Mouse (Mus musculus): ENCODE measurements around the gene Hist1h2an. TPM values are rescaled to one million over a fixed set of nuclear protein-coding genes. Genes with fewer than 3 reads are reported as not detected.
A peak's percentile ranks its signal among the peaks of the same experiment; 100 is the strongest.
"Not testable (repeated sequence)": the region's sequence is repeated elsewhere in the genome, so short reads cannot be mapped to it uniquely, and the experiment has no call there.

Hist1h2an gene
- polyA plus RNA-seq, 1 experiment from 2014 or later = 9.9 TPM

- Histone ChIP-seq H3K27ac (peak within 1 kb of the TSS; percentile 93), H3K4me3 (peak within 1 kb of the TSS; percentile 61), H3K4me1 (peaks cover 24% of the 10 kb centered on the region), H3K36me3 (no peaks in the 10 kb centered on the region), H3K9me3 (replicated peaks) (no peaks in the 10 kb centered on the region), H3K27me3 (ENCODE audit: low read depth, poor library complexity, severe bottlenecking) (no peaks in the 10 kb centered on the region)
- DNase-seq (ENCODE audit: low spot score) = peak; percentile 88
- under 1% methylated on average over 44 of the region's 44 CpGs for WGBS
Observed at GRCm38 (mm10) chr13:21779767-21780731, 7.0 kb downstream of the Hist1h2an start, which contains the start of gene Hist1h1b. TSS of gene Hist1h1b (minus strand) at chr13:21780625.

- peaks cover 19% of the 10 kb centered on the region for H3K4me1 ChIP-seq
- H3K27me3 ChIP-seq (ENCODE audit: low read depth, poor library complexity, severe bottlenecking) = no peaks in the 10 kb centered on the region
- DNase-seq (ENCODE audit: low spot score) = peak; percentile 79
- H3K4me3 ChIP-seq = peak overlapping the region; percentile 61
- H3K36me3 ChIP-seq = no peaks in the 10 kb centered on the region
- peak overlapping the region; percentile 93 for H3K27ac ChIP-seq
- WGBS = 8% methylated on average over 33 of the region's 33 CpGs
- no peaks in the 10 kb centered on the region for H3K9me3 ChIP-seq (replicated peaks)
Observed at GRCm38 (mm10) chr13:21778814-21779766, 7.9 kb downstream of the Hist1h2an start.

- H3K36me3 ChIP-seq = no peaks in the 10 kb centered on the region
- peak overlapping the region; percentile 55; the same call in 1 of the 2 replicates for H3K4me3 ChIP-seq
- no peak for DNase-seq (ENCODE audit: low spot score)
- H3K27ac ChIP-seq = peak overlapping the region; percentile 36; the same call in 1 of the 2 replicates
- no peaks in the 10 kb centered on the region for H3K27me3 ChIP-seq (ENCODE audit: low read depth, poor library complexity, severe bottlenecking)
- H3K9me3 ChIP-seq (replicated peaks) = no peaks in the 10 kb centered on the region
- H3K4me1 ChIP-seq = peaks cover 24% of the 10 kb centered on the region
- 86% methylated on average over 1 of the region's 1 CpGs for WGBS
Observed at GRCm38 (mm10) chr13:21755707-21756106, 31.3 kb downstream of the Hist1h2an start.

GRCm38 (mm10) chr13:21754294-21755001 lies 32.6 kb downstream of the Hist1h2an start:
- Histone ChIP-seq H3K27ac (peak overlapping the region; percentile 87), H3K4me3 (peak overlapping the region; percentile 55), H3K4me1 (peaks cover 24% of the 10 kb centered on the region)
- H3K27me3 ChIP-seq (ENCODE audit: low read depth, poor library complexity, severe bottlenecking); H3K9me3 ChIP-seq (replicated peaks); DNase-seq (ENCODE audit: low spot score); H3K36me3 ChIP-seq: not testable (repeated sequence)
- 2% methylated on average over 13 of the region's 26 CpGs for WGBS

- not testable (repeated sequence) for H3K9me3 ChIP-seq (replicated peaks); H3K36me3 ChIP-seq; H3K27me3 ChIP-seq (ENCODE audit: low read depth, poor library complexity, severe bottlenecking)
- Histone ChIP-seq H3K27ac (peak within 1 kb of the TSS; percentile 92), H3K4me3 (peak within 1 kb of the TSS; percentile 55), H3K4me1 (peaks cover 24% of the 10 kb centered on the region)
- DNase-seq (ENCODE audit: low spot score) = peak; percentile 80
- 0% methylated on average over 49 of the region's 50 CpGs for WGBS
Observed at GRCm38 (mm10) chr13:21753524-21754285, 33.3 kb downstream of the Hist1h2an start, which contains the start of the genes Hist1h2ak and Hist1h2bn. TSS of gene Hist1h2ak (minus strand) at chr13:21753827. TSS of gene Hist1h2bn (plus strand) at chr13:21754123.

- Histone ChIP-seq H3K27me3 (ENCODE audit: low read depth, poor library complexity, severe bottlenecking) (no peaks in the 10 kb centered on the region), H3K4me3 (peak overlapping the region; percentile 55), H3K36me3 (no peaks in the 10 kb centered on the region), H3K4me1 (peaks cover 24% of the 10 kb centered on the region), H3K27ac (peak overlapping the region; percentile 92), H3K9me3 (replicated peaks) (no peaks in the 10 kb centered on the region)
- no peak for DNase-seq (ENCODE audit: low spot score)
- WGBS = 5% methylated on average over 10 of the region's 10 CpGs
Observed at GRCm38 (mm10) chr13:21753051-21753523, 33.9 kb downstream of the Hist1h2an start.

GRCm38 (mm10) chr13:21752356-21752755 lies 34.7 kb downstream of the Hist1h2an start:
- Histone ChIP-seq H3K4me1 (peaks cover 27% of the 10 kb centered on the region), H3K36me3 (no peaks in the 10 kb centered on the region), H3K4me3 (peak overlapping the region; percentile 55), H3K27me3 (ENCODE audit: low read depth, poor library complexity, severe bottlenecking) (no peaks in the 10 kb centered on the region), H3K9me3 (replicated peaks) (no peaks in the 10 kb centered on the region), H3K27ac (peak overlapping the region; percentile 92)
- DNase-seq (ENCODE audit: low spot score) = peak; percentile 40
- WGBS = 38% methylated on average over 3 of the region's 3 CpGs

- 84% methylated on average over 3 of the region's 3 CpGs for WGBS
- peak overlapping the region; percentile 55; the same call in 1 of the 2 replicates for H3K4me3 ChIP-seq
- H3K4me1 ChIP-seq = peaks cover 27% of the 10 kb centered on the region
- H3K9me3 ChIP-seq (replicated peaks) = no peaks in the 10 kb centered on the region
- peak overlapping the region; percentile 92 for H3K27ac ChIP-seq
- DNase-seq (ENCODE audit: low spot score) = no peak
- no peaks in the 10 kb centered on the region for H3K27me3 ChIP-seq (ENCODE audit: low read depth, poor library complexity, severe bottlenecking)
- H3K36me3 ChIP-seq = no peaks in the 10 kb centered on the region
Observed at GRCm38 (mm10) chr13:21751827-21752226, 35.2 kb downstream of the Hist1h2an start.

GRCm38 (mm10) chr13:21751417-21751816 lies 35.6 kb downstream of the Hist1h2an start:
- H3K4me1 ChIP-seq = peaks cover 27% of the 10 kb centered on the region
- no peaks in the 10 kb centered on the region for H3K27me3 ChIP-seq (ENCODE audit: low read depth, poor library complexity, severe bottlenecking)
- no peaks in the 10 kb centered on the region for H3K9me3 ChIP-seq (replicated peaks)
- DNase-seq (ENCODE audit: low spot score) = no peak
- H3K27ac ChIP-seq = peak overlapping the region; percentile 92
- H3K36me3 ChIP-seq = no peaks in the 10 kb centered on the region
- H3K4me3 ChIP-seq = peak overlapping the region; percentile 61; the same call in 1 of the 2 replicates

- H3K4me1 ChIP-seq = peaks cover 25% of the 10 kb centered on the region
- peak within 1 kb of the TSS; percentile 61 for H3K4me3 ChIP-seq
- WGBS = under 1% methylated on average over 52 of the region's 56 CpGs
Observed at GRCm38 (mm10) chr13:21750159-21751017, 36.6 kb downstream of the Hist1h2an start, which contains the start of gene Hist1h4k. TSS of gene Hist1h4k (minus strand) at chr13:21750505.

More at GRCm38 (mm10) chr13:21750159-21751017, 36.6 kb downstream of the Hist1h2an start, which contains the start of gene Hist1h4k:
- peak within 1 kb of the TSS; percentile 92 for H3K27ac ChIP-seq
- not testable (repeated sequence) for H3K27me3 ChIP-seq (ENCODE audit: low read depth, poor library complexity, severe bottlenecking); H3K36me3 ChIP-seq; H3K9me3 ChIP-seq (replicated peaks)
- DNase-seq (ENCODE audit: low spot score) = peak; percentile 97
